Mouse (Mus musculus) layer of hippocampus, postnatal 10 days (tissue): ENCODE measurements around the gene Stk10. TPM values are rescaled to one million over a fixed set of nuclear protein-coding genes. Genes with fewer than 3 reads are reported as not detected.
A peak's percentile ranks its signal among the peaks of the same experiment; 100 is the strongest.
"Not testable (repeated sequence)": the region's sequence is repeated elsewhere in the genome, so short reads cannot be mapped to it uniquely, and the experiment has no call there.

Source experiments
- DNase-seq, 2 experiments: peaks; one replicate each; pipeline ENCODE4 v3.0.0; 2021; ENCODE audit warnings: low spot score in 2 of 2
- total RNA-seq, 2 experiments: library from RNA; stranded (reverse); gene quantifications; 2 replicates each; pipeline ENCODE4 v1.2.3; 2021

The Stk10 gene
- total RNA-seq, 2 experiments from 2014 or later = 6.3 to 9.4 TPM

- DNase-seq = no peak
Observed at GRCm38 (mm10) chr11:32594122-32594521, 61.0 kb downstream of the Stk10 start.

GRCm38 (mm10) chr11:32600371-32600770 lies 67.3 kb downstream of the Stk10 start:
- DNase-seq = no peak

- DNase-seq = no peak
Observed at GRCm38 (mm10) chr11:32601528-32602323, 68.6 kb downstream of the Stk10 start.

DNA sequence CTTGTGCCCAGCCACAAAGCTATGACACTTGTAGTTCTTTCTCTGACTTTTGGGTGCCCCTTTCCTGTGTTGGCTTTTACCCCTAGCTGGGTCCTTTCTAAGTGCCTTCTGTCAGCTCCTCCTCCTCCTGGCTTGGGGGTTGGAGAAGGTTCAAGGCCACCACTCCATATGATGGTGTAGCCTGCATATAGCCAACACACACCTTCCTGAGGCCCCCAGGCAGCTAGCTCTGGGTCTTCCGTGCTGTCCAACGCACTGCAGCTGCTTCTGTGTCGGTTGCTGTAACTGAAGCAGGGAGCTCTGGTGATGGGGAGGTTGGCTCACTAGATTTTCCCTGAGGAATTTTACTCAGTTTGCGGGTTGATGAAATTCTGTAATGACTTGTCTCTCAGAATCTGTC lies 71.6 kb downstream of the Stk10 start:
- DNase-seq = no peak

DNA sequence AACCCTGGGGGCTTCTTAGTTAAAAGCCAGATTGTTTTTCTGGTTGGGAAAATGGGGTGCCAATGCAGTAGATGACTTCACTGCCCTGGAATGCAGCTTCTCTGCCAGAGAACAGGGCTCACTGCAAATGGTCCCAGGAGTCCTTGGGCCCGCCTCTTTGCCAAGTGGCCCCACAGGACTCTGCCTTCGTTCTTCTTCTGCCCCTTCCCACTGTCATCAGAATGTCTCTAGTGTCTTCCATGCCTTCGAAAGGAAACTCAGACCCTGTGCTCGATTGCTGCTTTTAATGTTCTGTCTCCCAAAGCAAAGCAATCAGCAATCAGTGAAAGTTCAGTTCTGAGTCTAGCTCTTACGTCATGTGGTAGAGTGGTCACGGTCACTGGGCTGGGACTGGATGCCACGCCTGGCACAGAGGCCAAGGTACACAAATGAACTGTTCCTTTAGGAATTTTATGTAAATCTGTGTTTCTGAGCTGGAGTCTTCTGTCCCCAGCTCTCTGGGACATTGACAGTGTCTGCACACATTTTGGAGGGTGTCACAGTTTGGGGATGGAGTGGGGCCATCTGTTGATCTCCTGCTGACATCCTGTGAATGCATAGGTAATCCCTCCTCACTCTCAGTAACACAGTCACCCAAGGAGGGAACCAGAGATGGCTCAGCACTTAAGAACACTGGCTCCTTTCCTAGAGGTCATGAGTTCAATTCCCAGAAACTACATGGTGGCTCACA lies 72.2 kb downstream of the Stk10 start:
- DNase-seq = no peak

DNA sequence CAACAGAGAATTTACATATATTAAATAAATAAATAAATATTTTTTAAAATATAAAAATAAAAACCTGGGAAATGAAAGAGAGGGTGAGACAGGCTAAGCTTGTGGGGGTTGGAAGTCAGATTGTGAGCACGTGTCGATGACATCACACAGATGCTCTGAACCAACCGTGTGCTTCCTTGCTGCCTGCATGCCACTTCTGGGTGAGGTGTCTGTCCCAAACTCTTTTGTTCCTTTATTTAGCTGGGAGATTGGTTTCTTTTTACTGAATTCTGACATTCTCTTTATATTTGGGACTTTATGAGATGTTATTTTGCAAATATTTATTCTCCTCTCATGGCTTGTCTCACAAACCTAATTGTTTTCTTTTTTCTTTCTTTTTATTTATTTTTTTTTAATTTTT lies 72.8 kb downstream of the Stk10 start:
- DNase-seq = no peak

GRCm38 (mm10) chr11:32607319-32607718 lies 74.2 kb downstream of the Stk10 start:
- DNase-seq = no peak

- DNase-seq = no peak
Observed at GRCm38 (mm10) chr11:32610616-32611015, 77.5 kb downstream of the Stk10 start.

DNA sequence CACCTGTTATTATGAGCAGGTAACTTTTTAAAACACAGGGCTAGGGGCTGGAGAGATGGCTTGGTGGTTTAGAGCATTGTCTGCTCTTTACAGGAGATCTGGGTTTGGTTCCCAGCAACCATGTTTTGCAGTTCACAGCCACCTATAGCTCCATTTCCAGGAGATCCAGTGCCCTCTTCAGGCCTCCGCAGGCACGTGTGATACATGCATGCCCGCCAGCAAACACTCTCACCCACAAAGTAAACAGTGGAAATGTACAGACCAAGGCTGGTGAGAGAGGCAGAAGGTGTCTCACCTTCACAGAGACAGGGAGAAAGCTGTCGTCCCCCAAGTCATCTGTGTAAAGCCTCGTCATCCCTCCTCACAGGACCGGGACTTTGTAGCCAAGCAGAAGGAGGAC lies 79.2 kb downstream of the Stk10 start:
- no peak for DNase-seq

DNA sequence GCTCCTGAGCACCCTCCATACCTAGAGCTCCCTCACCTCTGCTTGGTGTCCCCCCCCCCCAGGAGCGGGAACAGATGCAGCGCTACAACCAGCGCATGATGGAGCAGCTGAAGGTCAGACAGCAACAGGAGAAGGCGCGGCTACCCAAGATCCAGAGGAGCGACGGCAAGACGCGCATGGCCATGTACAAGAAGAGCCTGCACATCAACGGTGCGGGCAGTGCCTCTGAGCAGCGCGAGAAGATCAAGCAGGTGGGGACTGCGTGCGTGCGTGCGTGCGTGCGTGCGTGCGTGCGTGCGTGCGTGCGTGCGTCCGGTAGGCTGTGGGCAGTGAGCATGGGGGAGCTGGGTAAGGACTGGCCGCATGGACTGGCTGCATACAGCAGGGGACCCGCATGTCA lies 81.4 kb downstream of the Stk10 start:
- DNase-seq = no peak

GRCm38 (mm10) chr11:32615561-32615960 lies 82.5 kb downstream of the Stk10 start:
- no peak for DNase-seq

- DNase-seq = no peak
Observed at GRCm38 (mm10) chr11:32616091-32616490, 83.0 kb downstream of the Stk10 start.

- DNase-seq = no peak
Observed at GRCm38 (mm10) chr11:32618036-32618435, 84.9 kb downstream of the Stk10 start.

- not testable (repeated sequence) for DNase-seq
Observed at GRCm38 (mm10) chr11:32618641-32619040, 85.5 kb downstream of the Stk10 start.

DNA sequence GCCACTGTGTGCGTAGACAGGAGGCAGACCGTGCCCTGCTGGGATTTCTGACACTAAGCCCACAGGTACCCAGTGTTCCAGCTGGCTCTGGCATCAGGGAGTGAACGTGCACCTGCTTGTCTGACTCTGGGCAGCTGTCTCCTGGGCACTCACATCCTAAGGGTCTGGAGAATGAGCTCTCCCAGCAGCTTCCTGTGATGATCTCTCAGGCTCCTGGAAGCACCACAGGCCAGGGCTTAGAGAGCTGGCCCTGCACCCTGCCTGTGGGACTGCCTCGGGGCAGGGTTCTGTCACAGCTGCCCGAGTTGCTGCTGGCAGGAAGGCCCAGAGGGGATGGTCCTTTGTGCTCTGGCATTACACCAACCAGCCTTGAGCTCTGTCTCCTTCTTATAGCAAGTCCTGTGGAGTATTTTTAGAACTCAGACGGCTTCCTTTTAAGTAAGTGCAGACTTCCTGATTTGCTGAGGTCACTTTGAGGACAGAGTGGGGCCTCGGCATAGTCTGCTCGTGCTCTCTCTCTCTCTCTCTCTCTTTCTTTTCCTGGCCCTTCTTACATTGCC lies 86.2 kb downstream of the Stk10 start:
- DNase-seq = peak in 1 of 2 experiments; percentile 25

GRCm38 (mm10) chr11:32619866-32620456 lies 86.9 kb downstream of the Stk10 start:
- DNase-seq = no peak

DNA sequence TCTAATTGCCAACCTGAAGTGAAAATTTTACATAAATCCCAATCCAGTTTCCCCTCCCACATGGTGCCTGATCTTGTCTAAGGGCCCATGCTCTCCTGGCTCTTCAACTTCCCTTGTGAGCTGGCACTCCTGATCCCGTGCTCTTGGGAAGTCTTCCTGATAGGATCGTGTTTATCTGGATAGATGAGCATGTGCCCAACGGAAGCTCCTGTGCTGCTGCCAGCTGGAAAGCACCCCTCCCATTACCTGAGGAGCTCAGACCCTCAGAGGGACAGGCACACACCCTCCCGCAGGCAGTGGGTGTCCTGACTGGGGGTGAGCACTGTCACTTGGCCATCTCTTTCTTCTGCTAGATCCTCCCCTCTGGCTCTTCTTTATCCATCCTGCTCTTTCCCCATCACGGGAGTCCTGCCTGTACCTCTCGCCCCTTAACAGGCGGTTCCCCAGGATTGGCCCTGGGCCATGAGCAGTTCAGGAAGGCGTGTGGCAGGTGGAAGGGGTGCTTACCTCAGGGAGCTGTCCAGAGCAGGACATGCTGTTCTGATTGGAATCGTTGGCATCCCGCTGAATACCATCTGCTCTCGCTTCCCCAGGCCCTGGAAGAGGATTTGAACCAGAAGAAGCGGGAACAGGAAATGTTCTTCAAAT lies 88.8 kb downstream of the Stk10 start:
- peak; percentile 38 to 45 for DNase-seq

GRCm38 (mm10) chr11:32622479-32623190 lies 89.5 kb downstream of the Stk10 start:
- peak; percentile 30 to 41 for DNase-seq

DNA sequence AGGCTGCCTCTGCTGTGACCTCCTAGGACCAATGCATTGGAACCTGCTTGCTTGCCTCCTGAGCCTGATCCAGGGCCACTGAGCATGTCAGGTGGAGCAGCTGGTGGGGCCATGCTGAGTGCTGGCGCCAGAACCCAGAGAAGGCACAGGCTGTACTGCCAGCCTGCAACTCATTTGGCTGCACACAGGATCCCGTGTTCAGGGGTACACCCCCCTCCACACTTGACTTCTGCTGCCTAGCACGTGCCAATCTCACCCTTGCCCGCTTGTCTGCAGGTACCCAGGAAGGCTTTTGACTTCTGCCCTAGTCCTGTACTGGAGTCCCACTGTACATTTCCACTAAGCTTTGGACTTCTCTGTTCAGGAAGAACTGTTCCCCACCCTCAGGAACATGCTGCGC lies 90.1 kb downstream of the Stk10 start:
- peak; percentile 57 to 74 for DNase-seq

DNA sequence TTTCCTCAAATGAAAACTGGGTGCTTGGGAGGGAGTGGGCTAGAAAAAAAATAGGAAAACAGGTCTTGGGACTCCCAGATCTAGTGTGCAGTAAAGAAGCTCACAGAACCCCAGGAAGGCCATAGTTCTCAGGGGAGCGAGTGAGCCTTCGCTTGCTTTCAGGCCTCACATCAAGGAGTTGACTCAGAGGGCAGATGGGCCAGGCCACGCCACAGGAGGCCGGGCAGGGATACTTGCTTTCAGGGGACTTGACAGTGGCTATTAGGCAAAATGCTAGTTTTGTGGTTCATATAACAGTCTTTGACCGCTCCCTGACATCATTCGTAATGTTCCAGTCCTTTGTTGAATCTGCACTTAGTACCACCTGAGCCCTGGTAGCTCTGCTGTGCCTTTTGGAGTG lies 90.8 kb downstream of the Stk10 start:
- DNase-seq = no peak

DNA sequence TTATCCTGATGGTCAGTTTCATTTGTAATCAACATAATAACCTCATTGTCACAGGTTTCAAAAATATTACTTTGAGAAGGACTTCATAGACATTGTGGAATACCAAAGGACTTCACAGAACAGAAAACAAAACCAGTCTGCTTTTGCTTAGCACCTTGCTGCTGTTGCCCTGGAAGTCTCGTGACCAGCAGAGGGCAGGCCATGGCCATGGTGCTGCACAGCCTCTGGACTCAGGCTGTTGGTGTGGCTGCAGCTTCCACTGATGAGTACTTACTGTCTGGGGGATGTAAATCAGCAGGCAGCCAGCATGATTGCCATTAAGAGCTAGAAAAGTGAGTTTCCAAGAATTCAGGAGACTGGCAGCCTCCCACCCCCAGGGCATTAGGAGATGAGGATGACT lies 92.6 kb downstream of the Stk10 start:
- peak; percentile 64 to 78 for DNase-seq
